Mouse (Mus musculus): Measurements from ENCODE around the gene Ncoa1. TPM values are rescaled to one million over a fixed set of nuclear protein-coding genes. Genes with fewer than 3 reads are reported as not detected.
A peak's percentile ranks its signal among the peaks of the same experiment; 100 is the strongest.
"Not testable (repeated sequence)": the region's sequence is repeated elsewhere in the genome, so short reads cannot be mapped to it uniquely, and the experiment has no call there.

Gene Ncoa1
- polyA plus RNA-seq, 1 experiment from 2014 or later, result 9.5 TPM

- H3K4me2 ChIP-seq (ENCODE audit: low read length), result no peak overlapping the region
- H3K4me1 ChIP-seq (replicated peaks; ENCODE audit: control insufficient read depth, insufficient read depth, low read length), result no peaks in the 10 kb centered on the region
- no peak overlapping the region for H3K4me3 ChIP-seq (ENCODE audit: low read depth, low read length)
- H3K36me3 ChIP-seq (ENCODE audit: control insufficient read depth, insufficient read depth, low read length), result 0 out of 2 replicates have a peak, but pooled peaks cover 5% of the 10 kb centered on the region
- H3K27me3 ChIP-seq (replicated peaks; ENCODE audit: control insufficient read depth, insufficient read depth, low read length), result no peaks in the 10 kb centered on the region
- no peak for ATAC-seq (replicated peaks; ENCODE audit: low FRiP score, low TSS enrichment, low read depth)
- H3K27ac ChIP-seq (ENCODE audit: low read depth), result no peak overlapping the region
- 73% methylated on average over 16 of the region's 16 CpGs for WGBS
- no peaks in the 10 kb centered on the region for H3K9me3 ChIP-seq (ENCODE audit: control insufficient read depth, low read length)
- no peak overlapping the region for H3K9ac ChIP-seq (ENCODE audit: low read length)
- DNase-seq (ENCODE audit: low spot score), result no peak
These were observed 224.0 kb downstream of the Ncoa1 start for GRCm38 (mm10) chr12:4252742-4253655.

GRCm38 (mm10) chr12:4249786-4250185 is 227.2 kb downstream of the Ncoa1 start:
- ATAC-seq (replicated peaks; ENCODE audit: low FRiP score, low TSS enrichment, low read depth), result no peak
- no peaks in the 10 kb centered on the region for H3K4me1 ChIP-seq (replicated peaks; ENCODE audit: control insufficient read depth, insufficient read depth, low read length)

GRCm38 (mm10) chr12:4245742-4246141 is 231.2 kb downstream of the Ncoa1 start:
- no peak; the same call in 1 of the 2 replicates for ATAC-seq (replicated peaks; ENCODE audit: low FRiP score, low TSS enrichment, low read depth)
- 69% methylated on average over 10 of the region's 10 CpGs for WGBS
- no peak for DNase-seq (ENCODE audit: low spot score)
- Histone ChIP-seq H3K9ac (ENCODE audit: low read length) (no peak overlapping the region), H3K9me3 (ENCODE audit: control insufficient read depth, low read length) (no peaks in the 10 kb centered on the region), H3K36me3 (ENCODE audit: control insufficient read depth, insufficient read depth, low read length) (peaks cover 5% of the 10 kb centered on the region; the same call in 1 of the 2 replicates), H3K4me2 (ENCODE audit: low read length) (no peak overlapping the region), H3K4me1 (replicated peaks; ENCODE audit: control insufficient read depth, insufficient read depth, low read length) (no peaks in the 10 kb centered on the region), H3K27ac (ENCODE audit: low read depth) (no peak overlapping the region), H3K27me3 (replicated peaks; ENCODE audit: control insufficient read depth, insufficient read depth, low read length) (no peaks in the 10 kb centered on the region), H3K4me3 (ENCODE audit: low read depth, low read length) (no peak overlapping the region)

More at GRCm38 (mm10) chr12:4249786-4250185, 227.2 kb downstream of the Ncoa1 start:
- 88% methylated on average over 6 of the region's 6 CpGs for WGBS
- Histone ChIP-seq H3K9ac (ENCODE audit: low read length) (no peak overlapping the region), H3K9me3 (ENCODE audit: control insufficient read depth, low read length) (no peaks in the 10 kb centered on the region), H3K27me3 (replicated peaks; ENCODE audit: control insufficient read depth, insufficient read depth, low read length) (no peaks in the 10 kb centered on the region), H3K4me2 (ENCODE audit: low read length) (no peak overlapping the region), H3K27ac (ENCODE audit: low read depth) (no peak overlapping the region), H3K4me3 (ENCODE audit: low read depth, low read length) (no peak overlapping the region), H3K36me3 (ENCODE audit: control insufficient read depth, insufficient read depth, low read length) (peaks cover 10% of the 10 kb centered on the region; the same call in 1 of the 2 replicates)
- DNase-seq (ENCODE audit: low spot score), result no peak

- no peak for ATAC-seq (replicated peaks; ENCODE audit: low FRiP score, low TSS enrichment, low read depth)
- WGBS, result 79% methylated on average over 2 of the region's 2 CpGs
- DNase-seq (ENCODE audit: low spot score), result no peak
- H3K4me3 ChIP-seq (ENCODE audit: low read depth, low read length), result no peak overlapping the region
- H3K4me2 ChIP-seq (ENCODE audit: low read length), result no peak overlapping the region
- no peak overlapping the region for H3K27ac ChIP-seq (ENCODE audit: low read depth)
- no peak overlapping the region for H3K9ac ChIP-seq (ENCODE audit: low read length)
- H3K4me1 ChIP-seq (replicated peaks; ENCODE audit: control insufficient read depth, insufficient read depth, low read length), result no peaks in the 10 kb centered on the region
- H3K36me3 ChIP-seq (ENCODE audit: control insufficient read depth, insufficient read depth, low read length), result peaks cover 5% of the 10 kb centered on the region; the same call in 1 of the 2 replicates
- H3K9me3 ChIP-seq (ENCODE audit: control insufficient read depth, low read length), result no peaks in the 10 kb centered on the region
- no peaks in the 10 kb centered on the region for H3K27me3 ChIP-seq (replicated peaks; ENCODE audit: control insufficient read depth, insufficient read depth, low read length)
These were observed 233.2 kb downstream of the Ncoa1 start for GRCm38 (mm10) chr12:4243805-4244204.

- not testable (repeated sequence) for DNase-seq (ENCODE audit: low spot score); H3K4me2 ChIP-seq (ENCODE audit: low read length); H3K4me1 ChIP-seq (replicated peaks; ENCODE audit: control insufficient read depth, insufficient read depth, low read length); H3K36me3 ChIP-seq (ENCODE audit: control insufficient read depth, insufficient read depth, low read length); H3K4me3 ChIP-seq (ENCODE audit: low read depth, low read length); H3K27me3 ChIP-seq (replicated peaks; ENCODE audit: control insufficient read depth, insufficient read depth, low read length); H3K9me3 ChIP-seq (ENCODE audit: control insufficient read depth, low read length); ATAC-seq (replicated peaks; ENCODE audit: low FRiP score, low TSS enrichment, low read depth); H3K9ac ChIP-seq (ENCODE audit: low read length); H3K27ac ChIP-seq (ENCODE audit: low read depth)
- 51% methylated on average over 6 of the region's 8 CpGs for WGBS
These were observed 236.7 kb downstream of the Ncoa1 start for GRCm38 (mm10) chr12:4240281-4240680.

- ATAC-seq (replicated peaks; ENCODE audit: low FRiP score, low TSS enrichment, low read depth), result no peak
These were observed 239.5 kb downstream of the Ncoa1 start for GRCm38 (mm10) chr12:4237481-4237880.

GRCm38 (mm10) chr12:4233572-4234508 is 243.1 kb downstream of the Ncoa1 start, which contains the start of the genes Ptrhd1 and Cenpo:
Gene Ptrhd1 (plus strand): TSS chr12:4234027.
Gene Cenpo (minus strand): TSS chr12:4234294.
- no peaks in the 10 kb centered on the region for H3K9me3 ChIP-seq (ENCODE audit: control insufficient read depth, low read length)
- DNase-seq (ENCODE audit: low spot score) (peak; percentile 99), ATAC-seq (replicated peaks; ENCODE audit: low FRiP score, low TSS enrichment, low read depth) (peak; percentile 99)
- peaks cover 20% of the 10 kb centered on the region; the same call in 1 of the 2 replicates for H3K36me3 ChIP-seq (ENCODE audit: control insufficient read depth, insufficient read depth, low read length)
- peaks cover 8% of the 10 kb centered on the region for H3K4me1 ChIP-seq (replicated peaks; ENCODE audit: control insufficient read depth, insufficient read depth, low read length)
- peak within 1 kb of the TSS; percentile 57 for H3K4me2 ChIP-seq (ENCODE audit: low read length)
- no peaks in the 10 kb centered on the region for H3K27me3 ChIP-seq (replicated peaks; ENCODE audit: control insufficient read depth, insufficient read depth, low read length)
- H3K27ac ChIP-seq (ENCODE audit: low read depth), result peak within 1 kb of the TSS; percentile 92
- H3K4me3 ChIP-seq (ENCODE audit: low read depth, low read length), result peak within 1 kb of the TSS; percentile 57
- WGBS, result under 1% methylated on average over 50 of the region's 50 CpGs
- peak within 1 kb of the TSS; percentile 63 for H3K9ac ChIP-seq (ENCODE audit: low read length)

More at GRCm38 (mm10) chr12:4237481-4237880, 239.5 kb downstream of the Ncoa1 start:
- no peaks in the 10 kb centered on the region for H3K27me3 ChIP-seq (replicated peaks; ENCODE audit: control insufficient read depth, insufficient read depth, low read length)
- DNase-seq (ENCODE audit: low spot score), result no peak
- no peak overlapping the region for H3K27ac ChIP-seq (ENCODE audit: low read depth)
- peaks cover 6% of the 10 kb centered on the region for H3K4me1 ChIP-seq (replicated peaks; ENCODE audit: control insufficient read depth, insufficient read depth, low read length)
- 90% methylated on average over 15 of the region's 15 CpGs for WGBS
- peaks cover 4% of the 10 kb centered on the region; the same call in 1 of the 2 replicates for H3K36me3 ChIP-seq (ENCODE audit: control insufficient read depth, insufficient read depth, low read length)
- H3K9me3 ChIP-seq (ENCODE audit: control insufficient read depth, low read length), result no peaks in the 10 kb centered on the region
- H3K9ac ChIP-seq (ENCODE audit: low read length), result no peak overlapping the region
- no peak overlapping the region for H3K4me3 ChIP-seq (ENCODE audit: low read depth, low read length)
- H3K4me2 ChIP-seq (ENCODE audit: low read length), result no peak overlapping the region

- DNase-seq (ENCODE audit: low spot score) (no peak), ATAC-seq (replicated peaks; ENCODE audit: low FRiP score, low TSS enrichment, low read depth) (no peak)
- Histone ChIP-seq H3K4me1 (replicated peaks; ENCODE audit: control insufficient read depth, insufficient read depth, low read length) (peaks cover 8% of the 10 kb centered on the region), H3K4me2 (ENCODE audit: low read length) (peak overlapping the region; percentile 57), H3K27me3 (replicated peaks; ENCODE audit: control insufficient read depth, insufficient read depth, low read length) (no peaks in the 10 kb centered on the region), H3K9me3 (ENCODE audit: control insufficient read depth, low read length) (no peaks in the 10 kb centered on the region), H3K4me3 (ENCODE audit: low read depth, low read length) (peak overlapping the region; percentile 57), H3K36me3 (ENCODE audit: control insufficient read depth, insufficient read depth, low read length) (peaks cover 24% of the 10 kb centered on the region), H3K27ac (ENCODE audit: low read depth) (no peak overlapping the region), H3K9ac (ENCODE audit: low read length) (peak overlapping the region; percentile 63)
- 45% methylated on average over 4 of the region's 4 CpGs for WGBS
These were observed 244.2 kb downstream of the Ncoa1 start for GRCm38 (mm10) chr12:4232777-4233176.

Measured in intestine, embryonic 14.5 days (tissue).